ENCODE assay signal across 8 mouse cellular contexts in the genomic region with DNA sequence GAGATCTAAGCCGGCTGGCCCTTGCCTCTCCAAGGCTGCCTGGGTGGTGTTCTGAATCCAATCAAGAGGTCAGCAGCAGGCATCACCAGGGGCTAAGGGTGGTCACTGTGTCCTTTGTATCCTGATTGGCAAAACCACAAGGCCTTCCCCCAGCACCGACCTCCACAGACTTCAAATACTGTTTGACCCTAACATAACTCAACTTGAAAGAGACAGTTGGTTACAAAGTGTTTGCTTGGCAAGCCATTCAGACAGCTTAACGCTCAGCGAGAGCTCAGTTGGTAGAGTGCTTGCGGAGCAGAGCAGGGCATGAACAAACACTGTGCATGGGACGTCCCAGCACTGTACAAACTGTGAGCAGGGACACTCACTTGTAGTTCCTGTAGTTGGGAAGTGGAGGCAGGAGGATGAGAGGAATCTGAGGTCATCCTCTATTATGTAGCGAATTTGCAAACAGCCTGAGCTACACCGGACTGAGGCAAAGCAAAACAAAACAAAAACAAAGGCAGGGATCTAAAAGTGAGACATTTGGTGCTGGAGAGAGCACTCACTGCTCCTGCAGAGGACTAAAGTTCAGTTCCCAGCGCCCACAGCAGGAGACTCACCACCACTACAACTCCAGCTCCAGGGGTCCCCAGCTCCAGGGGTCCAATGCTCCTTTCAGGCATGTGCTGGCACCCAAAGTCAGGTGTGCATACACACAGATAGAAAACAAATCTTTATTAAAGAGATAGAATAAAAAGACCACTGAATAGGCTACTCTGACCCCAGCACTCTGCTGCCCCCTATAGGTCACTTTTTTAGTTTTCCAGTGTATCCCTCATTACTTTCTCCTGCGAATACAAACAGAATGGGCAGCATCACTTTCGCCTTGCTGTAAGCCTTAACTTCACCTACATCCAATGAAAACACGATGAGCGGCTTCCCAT.
A peak's percentile ranks its signal among the peaks of the same experiment; 100 is the strongest.
DNase-seq lines count a peak whose midpoint lies in the region; ATAC-seq and TF ChIP-seq lines count a peak whose summit lies in the region.

No protein-coding gene starts in this region.

- peak; percentile 73 for TF ChIP-seq CTCF in left cerebral cortex, adult 2 months (IDR thresholded peaks at IDR 0.05)

- no peak overlapping the region for H3K4me3 ChIP-seq in left cerebral cortex, adult 2 months

- DNase-seq in CD4-positive, CD25-positive, alpha-beta regulatory T cell, adult 2 months (ENCODE audit: low read depth, low spot score): peak; percentile 32
- no peak for DNase-seq in left cerebral cortex, adult 2 months (ENCODE audit: extremely low spot score in 1 of 2, low spot score in 2 of 2)
- no peak for DNase-seq in left cerebral cortex, postnatal 10 days (ENCODE audit: extremely low spot score in 1 of 2, low spot score in 2 of 2)
- DNase-seq in c-Kit-negative CD71-positive TER-119-positive erythroid progenitor cells, embryonic 14.5 days (ENCODE audit: low read depth, low spot score): peak; percentile 12
- peak; percentile 56 to 70 for DNase-seq in kidney, postnatal 36 days
- peak; percentile 64 for DNase-seq in testis, postnatal 14 days (ENCODE audit: low spot score)
- no peak for DNase-seq in right cerebral cortex, postnatal 10 days (ENCODE audit: low spot score in 2 of 2)

- intact Hi-C loops in left cerebral cortex, adult 2 months (cut with DNase I): loop anchor here (2.0 kb wide), 1 partner anchor 285 kb away; the partner anchor contains the start of gene Sulf2
- intact Hi-C loops in left cerebral cortex, postnatal 10 days (cut with DNase I): loop anchor here (5.0 kb wide), 2 partner anchors 42 to 283 kb away; partner anchors contain the start of gene Sulf2

- no peak overlapping the region for H3K27ac ChIP-seq in left cerebral cortex, adult 2 months

- no peak for ATAC-seq in CD4-positive, CD25-positive, alpha-beta regulatory T cell, adult 4 months

Comparison
In these comparisons a context has a peak if more than half of its experiments do, and no peak if none do; other contexts are left out.
1. DNase-seq: peak in CD4-positive, CD25-positive, alpha-beta regulatory T cell, adult 2 months (single experiment), c-Kit-negative CD71-positive TER-119-positive erythroid progenitor cells, embryonic 14.5 days (single experiment), kidney, postnatal 36 days (2 of 2) and testis, postnatal 14 days (single experiment); none in left cerebral cortex, adult 2 months (0 of 2), left cerebral cortex, postnatal 10 days (0 of 2) and right cerebral cortex, postnatal 10 days (0 of 2).